Mouse (Mus musculus): Measurements from ENCODE around the gene Myl12a.

GRCm38 (mm10) chr17:70949171-70949570 lies 53.5 kb downstream of the Myl12a start:
- TF ChIP-seq CTCF (IDR thresholded peaks at IDR 0.05; ENCODE audit: borderline replicate concordance, insufficient read depth, low read length): no peak
- no peak for TF ChIP-seq POLR2A (IDR thresholded peaks at IDR 0.05; ENCODE audit: low read depth, low read length)

All from embryonic fibroblast, embryonic 13.5 days (primary cell).